Mouse (Mus musculus): ENCODE data around the gene Ddx5.
"Not testable (repeated sequence)": the region's sequence is repeated elsewhere in the genome, so short reads cannot be mapped to it uniquely, and the experiment has no call there.

Gene Ddx5

GRCm38 (mm10) chr11:106788775-106789459, at the start of gene Ddx5, which contains the start of gene Cep95:
Gene Ddx5 (minus strand): TSS chr11:106789185.
Gene Cep95 (plus strand): TSS chr11:106789252.
- DNase-seq = peak; percentile 98 to 99

- no peak for DNase-seq
Measured at GRCm38 (mm10) chr11:106828079-106828478, 39.1 kb upstream of the Ddx5 start.

- no peak for DNase-seq
Measured at GRCm38 (mm10) chr11:106824403-106824802, 35.4 kb upstream of the Ddx5 start.

GRCm38 (mm10) chr11:106823741-106824140, 34.8 kb upstream of the Ddx5 start:
- no peak for DNase-seq

- DNase-seq = no peak
Measured at GRCm38 (mm10) chr11:106822911-106823310, 33.9 kb upstream of the Ddx5 start.

DNA sequence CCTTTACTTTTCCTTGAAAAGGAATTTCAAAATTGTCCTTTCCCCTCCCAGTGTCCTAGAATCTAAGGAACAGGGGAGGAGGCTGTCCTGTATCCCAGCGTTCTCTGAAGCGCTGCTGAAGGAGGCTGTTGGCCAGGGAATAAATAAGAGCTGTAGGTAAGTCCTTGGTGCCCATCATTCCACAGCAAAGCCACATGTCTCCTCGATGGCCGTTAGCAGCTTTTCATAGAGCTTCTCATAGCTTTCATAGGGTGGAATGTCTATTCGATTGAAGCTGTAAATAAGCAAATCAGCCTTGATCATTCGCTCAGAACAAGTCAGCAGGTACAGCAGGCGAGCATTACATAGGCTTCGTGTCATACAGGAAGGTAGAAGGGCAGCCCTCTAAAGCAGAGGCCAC, 33.5 kb upstream of the Ddx5 start:
- DNase-seq = no peak

DNA sequence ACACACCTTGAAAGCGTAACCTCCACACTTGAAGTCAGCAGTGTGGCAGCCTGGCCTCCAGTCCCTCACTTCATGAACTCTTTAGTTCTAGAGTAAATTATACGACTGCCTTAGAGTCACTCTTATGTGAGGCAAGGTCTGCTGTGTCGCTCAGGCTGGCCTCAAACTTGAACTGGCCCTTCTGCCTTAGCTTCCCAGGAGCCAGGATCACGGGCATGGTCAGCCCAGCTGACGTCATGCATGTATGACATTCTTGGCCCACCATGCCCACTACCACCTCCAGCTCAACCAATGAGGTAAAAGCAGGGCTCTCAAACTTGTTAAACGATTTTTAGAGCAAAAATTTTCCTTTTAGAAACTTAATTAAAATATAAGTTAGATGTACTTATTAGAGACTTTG, 32.4 kb upstream of the Ddx5 start:
- DNase-seq = no peak

DNA sequence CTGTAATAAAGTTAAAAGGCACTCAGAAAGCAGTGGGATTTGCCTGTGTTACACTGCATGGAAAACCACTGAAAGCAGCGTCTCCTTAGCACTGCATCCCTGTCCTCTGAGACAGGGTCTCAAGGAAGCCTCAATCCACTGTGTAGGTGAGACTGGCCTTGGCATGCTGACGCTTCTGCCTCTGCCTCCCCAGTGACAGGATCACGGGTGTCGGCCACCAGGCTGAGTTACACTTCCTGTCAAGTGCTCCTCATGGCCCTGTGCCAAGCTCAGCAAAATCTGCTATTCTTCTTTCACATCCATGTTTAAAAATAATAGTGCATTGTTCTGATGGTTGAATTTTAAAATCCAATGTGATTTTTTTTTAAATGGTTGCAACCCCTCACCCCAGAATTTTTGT, 32.0 kb upstream of the Ddx5 start:
- DNase-seq = peak; percentile 21 to 43

GRCm38 (mm10) chr11:106820252-106820651, 31.3 kb upstream of the Ddx5 start:
- DNase-seq = no peak

DNA sequence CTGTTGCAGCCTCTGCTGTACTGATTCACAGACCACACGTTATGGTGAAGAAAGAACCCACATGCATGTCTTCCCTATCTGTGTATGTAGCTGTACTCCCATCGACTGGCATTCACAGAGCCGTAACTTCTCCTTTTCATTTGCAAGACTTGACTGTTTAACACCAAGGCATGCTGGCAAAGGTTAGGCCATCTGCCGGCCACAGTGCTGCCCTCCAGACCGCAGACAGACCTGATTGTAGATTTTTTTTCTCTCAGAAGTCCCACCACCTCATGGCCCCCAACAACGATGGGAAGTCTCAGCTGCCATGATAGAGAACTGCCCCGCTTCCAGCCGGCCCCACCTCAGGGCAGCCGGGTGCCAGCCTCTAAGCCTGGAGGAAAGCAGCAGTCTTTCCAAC, 30.6 kb upstream of the Ddx5 start:
- DNase-seq = no peak

- no peak for DNase-seq
Measured at GRCm38 (mm10) chr11:106818341-106818740, 29.4 kb upstream of the Ddx5 start.

DNA sequence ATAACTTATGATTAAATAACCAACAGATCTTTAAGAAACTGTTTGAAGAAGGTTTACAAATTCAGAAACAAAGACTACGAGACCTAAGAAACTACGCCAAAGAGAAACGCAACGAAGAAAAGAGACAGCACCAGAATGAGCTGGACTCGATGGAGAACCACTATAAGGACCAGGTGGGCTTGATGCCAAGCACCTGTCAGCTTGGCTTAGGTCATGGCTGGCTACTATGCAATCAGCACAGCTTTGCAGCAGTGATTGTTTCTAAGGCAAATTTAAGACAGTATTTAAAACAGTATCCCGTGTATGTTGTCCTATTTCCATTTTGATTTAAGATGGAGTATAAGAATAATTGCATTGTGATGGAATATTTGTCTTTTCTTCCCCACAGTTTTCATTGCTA, 28.8 kb upstream of the Ddx5 start:
- no peak for DNase-seq

DNA sequence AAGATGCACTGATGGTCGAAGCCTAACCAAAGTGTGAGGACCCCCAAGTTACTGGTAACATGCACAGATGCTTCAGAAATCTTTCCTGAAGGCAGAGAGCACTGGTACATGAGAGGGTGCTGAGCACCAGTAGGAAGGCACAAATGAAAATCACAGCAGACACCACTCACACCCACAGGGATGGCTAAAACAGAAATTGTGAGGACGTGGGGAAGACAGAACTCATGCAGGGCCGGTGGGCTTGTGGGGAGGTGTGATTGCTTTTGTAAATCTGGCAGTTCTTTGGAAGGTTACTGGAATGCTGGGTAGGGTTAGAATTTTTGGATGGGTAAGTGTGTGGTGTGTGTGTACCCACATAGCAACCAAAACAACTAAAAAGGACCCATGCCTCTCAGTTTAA, 28.2 kb upstream of the Ddx5 start:
- DNase-seq = no peak

DNA sequence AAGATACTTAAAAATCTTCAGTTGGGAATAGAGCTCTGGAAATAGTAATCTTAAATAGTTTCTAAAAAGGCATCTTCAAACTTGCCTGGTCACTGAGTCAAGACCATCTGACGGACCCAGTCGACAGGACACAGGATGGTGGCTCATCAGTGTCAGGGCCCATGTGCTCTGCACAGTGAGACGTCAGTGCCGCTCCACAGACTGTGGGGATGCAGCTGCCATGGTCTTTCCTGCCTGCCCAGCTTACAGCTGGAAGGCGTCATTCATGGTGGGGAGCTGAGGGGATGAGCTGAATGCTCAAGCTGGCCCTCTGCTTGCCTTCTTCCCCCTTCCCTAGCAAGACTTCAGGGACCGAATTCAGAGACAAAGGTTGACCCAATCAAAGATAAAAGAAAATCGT, 27.3 kb upstream of the Ddx5 start:
- no peak for DNase-seq

GRCm38 (mm10) chr11:106815761-106816160, 26.8 kb upstream of the Ddx5 start:
- no peak for DNase-seq

DNA sequence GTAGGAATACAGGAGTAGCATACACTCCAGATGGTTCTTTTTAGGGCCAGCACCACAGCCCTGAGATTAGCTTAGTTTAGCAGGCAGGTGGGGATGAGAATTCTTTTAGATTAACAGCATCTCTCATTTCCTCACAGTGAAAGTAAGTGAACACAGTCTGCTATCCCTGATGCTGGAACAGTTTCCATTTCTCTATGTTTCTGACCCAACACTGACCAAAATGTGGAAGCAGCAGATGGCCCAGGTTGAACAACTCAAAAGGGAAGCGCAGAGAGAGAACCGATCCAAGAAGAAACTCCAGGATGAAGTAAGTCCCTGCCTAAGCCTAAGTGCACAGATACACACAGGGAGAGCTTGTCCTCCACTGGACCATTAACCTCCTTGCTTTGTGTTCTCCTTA, 26.3 kb upstream of the Ddx5 start:
- no peak for DNase-seq

DNA sequence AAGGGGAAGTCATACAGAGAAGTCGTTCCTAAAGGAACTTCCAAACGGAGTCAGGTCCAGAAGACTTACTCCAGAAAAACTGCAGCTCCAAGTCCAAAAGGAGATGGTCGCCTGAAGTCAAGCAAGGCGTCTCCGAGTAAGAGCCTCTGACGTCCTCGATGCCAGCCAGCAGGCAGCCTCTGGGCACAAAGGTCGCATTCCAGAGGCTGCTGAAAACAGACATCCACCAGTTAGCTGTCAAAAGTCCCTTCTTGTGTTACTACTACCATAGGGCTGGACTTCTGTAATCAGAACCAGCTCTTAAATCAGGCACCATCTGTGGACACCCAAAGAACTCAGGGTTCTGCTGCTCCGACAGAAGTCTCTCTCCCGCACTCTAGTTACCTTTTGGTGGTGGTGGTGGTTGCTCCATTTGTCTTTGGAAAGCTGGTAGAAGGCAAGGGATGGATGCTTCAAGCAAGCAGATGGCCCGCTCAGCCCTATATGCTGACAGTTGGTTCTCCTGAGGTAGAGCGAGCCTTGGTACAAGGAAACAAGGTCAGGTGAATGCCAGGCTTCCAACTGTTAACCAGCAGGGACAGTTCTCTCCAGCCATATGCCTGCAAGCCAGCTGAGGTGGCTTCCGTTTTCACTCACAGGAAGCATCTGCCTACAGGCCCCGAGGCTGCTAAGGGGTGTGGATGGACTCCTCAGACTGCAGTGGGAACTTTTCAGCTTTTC, 25.8 kb upstream of the Ddx5 start:
- DNase-seq = no peak

- no peak for DNase-seq
Measured at GRCm38 (mm10) chr11:106812410-106813136, 23.6 kb upstream of the Ddx5 start.

- not testable (repeated sequence) for DNase-seq
Measured at GRCm38 (mm10) chr11:106807442-106807841, 18.5 kb upstream of the Ddx5 start.

- DNase-seq = no peak
Measured at GRCm38 (mm10) chr11:106802069-106802627, 13.2 kb upstream of the Ddx5 start.

GRCm38 (mm10) chr11:106795679-106796078, 6.7 kb upstream of the Ddx5 start:
- no peak for DNase-seq

GRCm38 (mm10) chr11:106793846-106794245, 4.9 kb upstream of the Ddx5 start:
- DNase-seq = no peak

- DNase-seq = no peak
Measured at GRCm38 (mm10) chr11:106789649-106790048, 664 bp upstream of the Ddx5 start.
